Mouse (Mus musculus) liver, postnatal 0 days (tissue): ENCODE results near the gene Arhgap23.

ENCODE experiments used
- CTCF ChIP-seq: sonication (generic); IDR thresholded peaks from 2 replicates; pipeline ENCODE4 v1.5.1; 2016; ENCODE audit warnings: antibody characterized with exemption, low read depth
- EP300 ChIP-seq: IDR thresholded peaks from 2 replicates; pipeline ENCODE4 v1.6.1; 2016; ENCODE audit warnings: antibody characterized with exemption, low read depth, mild to moderate bottlenecking

DNA sequence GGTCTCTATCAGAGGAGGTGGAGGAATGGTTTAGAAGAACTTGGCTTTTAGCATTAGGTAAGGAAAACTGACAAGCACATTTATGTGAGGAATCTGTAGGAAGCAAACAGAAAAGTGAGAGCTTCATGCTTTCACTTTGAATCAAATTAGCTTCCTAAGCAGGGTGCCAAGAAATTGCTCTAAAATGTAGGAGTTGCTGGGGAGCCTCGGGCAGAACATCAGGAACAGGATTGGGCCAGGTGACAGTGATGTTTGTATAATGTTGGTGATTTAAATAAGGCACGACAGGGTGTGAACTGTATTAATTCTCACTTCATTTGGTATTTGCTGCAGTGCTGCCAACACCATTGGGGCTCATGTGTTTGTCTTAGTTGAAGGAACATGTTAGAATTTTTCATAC lies 31.6 kb upstream of the Arhgap23 start:
- TF ChIP-seq CTCF (no peak), EP300 (no peak)
